In genomic region chr10:17599831-17600761, GRCm38 (mm10) we compare ENCODE assay signal across 13 mouse cellular contexts.
DNase-seq lines count a peak whose midpoint lies in the region; ATAC-seq and TF ChIP-seq lines count a peak whose summit lies in the region.
"Had no signal": no experiment of that assay in that cellular context is flagged by ENCODE, and none has a peak within 500 bp of the region (broad histone marks: within the 10 kb centered on the region; RNA-seq: fewer than 3 reads in every experiment).

No protein-coding gene starts in this region.

- no peaks in the 10 kb centered on the region for H3K9me3 ChIP-seq in limb, embryonic 14.5 days (ENCODE audit: control insufficient read depth, low read length)
- no peaks in the 10 kb centered on the region for H3K9me3 ChIP-seq in limb, embryonic 10.5 days (replicated peaks)
- no peaks in the 10 kb centered on the region for H3K9me3 ChIP-seq in stomach, embryonic 15.5 days
- no peaks in the 10 kb centered on the region for H3K9me3 ChIP-seq in neural tube, embryonic 15.5 days (replicated peaks)
- H3K9me3 ChIP-seq: heart, embryonic 12.5 days had no signal

- DNase-seq in limb, embryonic 14.5 days (ENCODE audit: low spot score): no peak
- no peak for DNase-seq in limb, embryonic 10.5 days (ENCODE audit: low spot score)
- peak; percentile 50 for DNase-seq in c-Kit-positive CD71-positive TER-119-positive erythroid progenitor cells, embryonic 14.5 days (ENCODE audit: low spot score)
- peak; percentile 55 for DNase-seq in liver
- no peak for DNase-seq in layer of hippocampus, adult 18-20 months (ENCODE audit: low spot score in 2 of 2)
- DNase-seq in adrenal gland, postnatal 10 days: no peak
- DNase-seq: cerebellum, adult 9-10 months had no signal

- TF ChIP-seq POLR2A in limb, embryonic 14.5 days (IDR thresholded peaks at IDR 0.05; ENCODE audit: borderline replicate concordance, extremely low read depth, insufficient read depth, insufficient read length): no peak

- H3K27me3 ChIP-seq in limb, embryonic 14.5 days (ENCODE audit: control insufficient read depth, insufficient read depth, low read length): no peaks in the 10 kb centered on the region
- H3K27me3 ChIP-seq in limb, embryonic 10.5 days (ENCODE audit: low read depth, poor library complexity, severe bottlenecking): no peaks in the 10 kb centered on the region
- no peaks in the 10 kb centered on the region for H3K27me3 ChIP-seq in stomach, embryonic 15.5 days (replicated peaks)
- no peaks in the 10 kb centered on the region for H3K27me3 ChIP-seq in neural tube, embryonic 15.5 days (replicated peaks)
- H3K27me3 ChIP-seq: heart, embryonic 12.5 days had no signal

- H3K36me3 ChIP-seq in limb, embryonic 14.5 days (ENCODE audit: control insufficient read depth, insufficient read depth, low read length): no peaks in the 10 kb centered on the region
- H3K36me3 ChIP-seq in limb, embryonic 10.5 days: no peaks in the 10 kb centered on the region
- no peaks in the 10 kb centered on the region for H3K36me3 ChIP-seq in stomach, embryonic 15.5 days
- no peaks in the 10 kb centered on the region for H3K36me3 ChIP-seq in neural tube, embryonic 15.5 days
- H3K36me3 ChIP-seq: heart, embryonic 12.5 days had no signal

- H3K4me1 ChIP-seq in limb, embryonic 14.5 days (ENCODE audit: control insufficient read depth, insufficient read depth, low read length): no peaks in the 10 kb centered on the region
- H3K4me1 ChIP-seq in limb, embryonic 10.5 days: no peaks in the 10 kb centered on the region
- H3K4me1 ChIP-seq in stomach, embryonic 15.5 days: no peaks in the 10 kb centered on the region
- no peaks in the 10 kb centered on the region for H3K4me1 ChIP-seq in neural tube, embryonic 15.5 days

- no peak overlapping the region for H3K27ac ChIP-seq in limb, embryonic 14.5 days (replicated peaks; ENCODE audit: low read depth, low read length)
- H3K27ac ChIP-seq in limb, embryonic 10.5 days: no peak overlapping the region
- H3K27ac ChIP-seq in stomach, embryonic 15.5 days: no peak overlapping the region
- no peak overlapping the region for H3K27ac ChIP-seq in neural tube, embryonic 15.5 days (replicated peaks)
- H3K27ac ChIP-seq: gastrocnemius, adult 2 months had no signal

- 72% methylated on average over 6 of the region's 6 CpGs for WGBS in limb, embryonic 14.5 days
- 75% methylated on average over 6 of the region's 6 CpGs for WGBS in limb, embryonic 10.5 days
- WGBS in stomach, embryonic 15.5 days: 44% methylated on average over 6 of the region's 6 CpGs
- 48% methylated on average over 6 of the region's 6 CpGs for WGBS in neural tube, embryonic 15.5 days

- H3K4me3 ChIP-seq in limb, embryonic 14.5 days (replicated peaks; ENCODE audit: low read length): no peak overlapping the region
- H3K4me3 ChIP-seq in limb, embryonic 10.5 days: no peak overlapping the region
- no peak overlapping the region for H3K4me3 ChIP-seq in stomach, embryonic 15.5 days (replicated peaks)
- H3K4me3 ChIP-seq in neural tube, embryonic 15.5 days (replicated peaks): no peak overlapping the region
- H3K4me3 ChIP-seq: heart, embryonic 12.5 days had no signal

- H3K4me2 ChIP-seq in limb, embryonic 14.5 days (replicated peaks; ENCODE audit: low read depth, low read length, severe bottlenecking): no peak overlapping the region
- H3K4me2 ChIP-seq in stomach, embryonic 15.5 days: no peak overlapping the region
- H3K4me2 ChIP-seq in neural tube, embryonic 15.5 days: no peak overlapping the region
- H3K4me2 ChIP-seq: heart, embryonic 12.5 days; lung, embryonic 14.5 days had no signal

- peak; percentile 55; the same call in 1 of the 2 replicates for ATAC-seq in limb, embryonic 14.5 days (ENCODE audit: low FRiP score, low read depth)
- 0 out of 2 replicates have a peak, but pooled peaks have one; percentile 50 for ATAC-seq in stomach, embryonic 15.5 days (ENCODE audit: insufficient read depth, low FRiP score, low read depth)
- ATAC-seq in neural tube, embryonic 15.5 days (ENCODE audit: low FRiP score): no peak
- ATAC-seq: midbrain, embryonic 16.5 days had no signal

- no peak overlapping the region for H3K9ac ChIP-seq in limb, embryonic 14.5 days (ENCODE audit: low read depth, low read length, severe bottlenecking)
- H3K9ac ChIP-seq in stomach, embryonic 15.5 days: no peak overlapping the region
- H3K9ac ChIP-seq in neural tube, embryonic 15.5 days (replicated peaks): no peak overlapping the region
- H3K9ac ChIP-seq: heart, embryonic 12.5 days; lung, embryonic 14.5 days had no signal

Comparison
In these comparisons a context has a peak if more than half of its experiments do, and no peak if none do; other contexts are left out.
1. DNase-seq: peak in c-Kit-positive CD71-positive TER-119-positive erythroid progenitor cells, embryonic 14.5 days (single experiment) and liver (single experiment); none in limb, embryonic 14.5 days (single experiment), limb, embryonic 10.5 days (single experiment), layer of hippocampus, adult 18-20 months (0 of 2) and adrenal gland, postnatal 10 days (single experiment).